Mouse (Mus musculus) forebrain, embryonic 14.5 days (tissue): ENCODE results near the gene Olfr678. TPM values are rescaled to one million over a fixed set of nuclear protein-coding genes. Genes with fewer than 3 reads are reported as not detected.
"Not testable (repeated sequence)": the region's sequence is repeated elsewhere in the genome, so short reads cannot be mapped to it uniquely, and the experiment has no call there.

ENCODE experiments used
- ATAC-seq: fragments of 200-750 bp; cut with Nextera tagmentation; 2 replicates; pipeline ENCODE4 v1.8.0; 2017; ENCODE audit warnings: mild to moderate bottlenecking, moderate library complexity
- DNase-seq: peaks from one replicate; pipeline ENCODE4 v3.0.0-alpha.2; 2015; ENCODE audit warnings: low spot score
- H3K27ac ChIP-seq: fragments of 300-500 bp; sonication (generic); 2 replicates; pipeline ENCODE4 v1.5.1; 2014; ENCODE audit warnings: low read depth, mild to moderate bottlenecking, control low read depth, low read length, moderate library complexity
- H3K27me3 ChIP-seq: fragments of 300-500 bp; sonication (generic); replicated peaks from 2 replicates; pipeline ENCODE4 v1.6.1; 2014; ENCODE audit warnings: low read length, control low read depth, mixed read lengths; ENCODE audit not compliant: control insufficient read depth, insufficient read depth
- H3K36me3 ChIP-seq: fragments of 300-500 bp; sonication (generic); 2 replicates; pipeline ENCODE4 v1.6.1; 2014; ENCODE audit warnings: low read length, control low read depth; ENCODE audit not compliant: control insufficient read depth, insufficient read depth
- H3K4me1 ChIP-seq: fragments of 300-500 bp; sonication (generic); 2 replicates; pipeline ENCODE4 v1.6.1; 2014; ENCODE audit warnings: antibody characterized with exemption, low read length, control low read depth; ENCODE audit not compliant: control insufficient read depth, insufficient read depth
- H3K4me2 ChIP-seq: fragments of 300-500 bp; sonication (generic); 2 replicates; pipeline ENCODE4 v1.6.1; 2014; ENCODE audit warnings: mild to moderate bottlenecking, control low read depth, low read length
- H3K4me3 ChIP-seq: fragments of 300-500 bp; sonication (generic); 2 replicates; pipeline ENCODE4 v1.5.1; 2014; ENCODE audit warnings: low read depth, low read length, control low read depth
- H3K9ac ChIP-seq: fragments of 300-500 bp; sonication (generic); 2 replicates; pipeline ENCODE4 v1.6.1; 2014; ENCODE audit warnings: mild to moderate bottlenecking, low read length, control low read depth, moderate library complexity
- H3K9me3 ChIP-seq: fragments of 300-500 bp; sonication (generic); replicated peaks from 2 replicates; pipeline ENCODE4 v1.6.1; 2016; ENCODE audit warnings: low read length, control low read depth, mixed read lengths; ENCODE audit not compliant: control insufficient read depth
- WGBS: fragments of 180-500 bp; shearing (Covaris S2); extraction: QIAGEN DNeasy Blood & Tissue Kit; methylation state at CpG from one replicate; pipeline ENCODE4 v1.1.7; 2014; 5-methylcytosine and 5-hydroxymethylcytosine counted together
- polyA plus RNA-seq: library from polyadenylated mRNA; unstranded; fragments of >200 nt; fragmentation: Nextera tagmentation; extraction: Ambion mirVana; gene quantifications from 2 replicates; pipeline ENCODE4 v1.2.1, GENCODE M21; 2014

The Olfr678 gene
- not detected in 2 replicates for polyA plus RNA-seq

GRCm38 (mm10) chr7:105064175-105064574, at the start of gene Olfr678:
Gene Olfr678, plus strand, starts transcription at chr7:105064475.
- Histone ChIP-seq H3K27me3 (no peaks in the 10 kb centered on the region), H3K4me1 (no peaks in the 10 kb centered on the region), H3K9ac (no peak within 1 kb of the TSS), H3K9me3 (no peaks in the 10 kb centered on the region), H3K4me3 (no peak within 1 kb of the TSS), H3K36me3 (no peaks in the 10 kb centered on the region), H3K27ac (no peak within 1 kb of the TSS), H3K4me2 (no peak within 1 kb of the TSS)
- DNase-seq (no peak), ATAC-seq (no peak)
- 89% methylated on average over 1 of the region's 1 CpGs for WGBS

- 56% methylated on average over 1 of the region's 1 CpGs for WGBS
- ATAC-seq, result no peak
- H3K4me3 ChIP-seq, result no peak overlapping the region
These were observed 41.7 kb upstream of the Olfr678 start for GRCm38 (mm10) chr7:105022530-105022929.

GRCm38 (mm10) chr7:105028360-105028759, 35.9 kb upstream of the Olfr678 start, which contains the start of gene Olfr675:
Gene Olfr675, minus strand, starts transcription at chr7:105028460.
- no peaks in the 10 kb centered on the region for H3K27me3 ChIP-seq
- H3K4me2 ChIP-seq, result no peak within 1 kb of the TSS
- no peaks in the 10 kb centered on the region for H3K36me3 ChIP-seq
- DNase-seq (no peak), ATAC-seq (no peak)
- no peaks in the 10 kb centered on the region for H3K9me3 ChIP-seq
- no peaks in the 10 kb centered on the region for H3K4me1 ChIP-seq
- no peak within 1 kb of the TSS for H3K27ac ChIP-seq
- 97% methylated on average over 1 of the region's 1 CpGs for WGBS
- H3K4me3 ChIP-seq, result no peak within 1 kb of the TSS
- no peak within 1 kb of the TSS for H3K9ac ChIP-seq

More at GRCm38 (mm10) chr7:105022530-105022929, 41.7 kb upstream of the Olfr678 start:
- Histone ChIP-seq H3K9ac (no peak overlapping the region), H3K9me3 (no peaks in the 10 kb centered on the region), H3K27ac (no peak overlapping the region), H3K4me2 (no peak overlapping the region), H3K27me3 (no peaks in the 10 kb centered on the region), H3K4me1 (no peaks in the 10 kb centered on the region), H3K36me3 (no peaks in the 10 kb centered on the region)
- peak; percentile 1 for DNase-seq

- Histone ChIP-seq H3K4me2 (no peak within 1 kb of the TSS), H3K9ac (no peak within 1 kb of the TSS), H3K4me1 (no peaks in the 10 kb centered on the region), H3K27ac (no peak within 1 kb of the TSS), H3K9me3 (no peaks in the 10 kb centered on the region), H3K4me3 (no peak within 1 kb of the TSS), H3K27me3 (no peaks in the 10 kb centered on the region), H3K36me3 (no peaks in the 10 kb centered on the region)
- no peak for ATAC-seq
- DNase-seq, result no peak
These were observed 31.9 kb upstream of the Olfr678 start, which contains the start of gene Olfr676 for GRCm38 (mm10) chr7:105032398-105032797. Gene Olfr676, plus strand, starts transcription at chr7:105032698.

- not testable (repeated sequence) for H3K36me3 ChIP-seq, ATAC-seq, H3K4me1 ChIP-seq, H3K4me2 ChIP-seq, H3K4me3 ChIP-seq, H3K9ac ChIP-seq, H3K9me3 ChIP-seq, H3K27me3 ChIP-seq, H3K27ac ChIP-seq, DNase-seq
- WGBS, result 61% methylated on average over 5 of the region's 5 CpGs
These were observed 30.4 kb upstream of the Olfr678 start for GRCm38 (mm10) chr7:105033836-105034235.

- no peak overlapping the region for H3K27ac ChIP-seq
- H3K4me1 ChIP-seq, result no peaks in the 10 kb centered on the region
- no peak overlapping the region for H3K9ac ChIP-seq
- no peak overlapping the region for H3K4me2 ChIP-seq
- H3K4me3 ChIP-seq, result no peak overlapping the region
- H3K27me3 ChIP-seq, result no peaks in the 10 kb centered on the region
- ATAC-seq, result no peak
- H3K36me3 ChIP-seq, result no peaks in the 10 kb centered on the region
- DNase-seq, result peak; percentile 1
- no peaks in the 10 kb centered on the region for H3K9me3 ChIP-seq
These were observed 5.3 kb upstream of the Olfr678 start for GRCm38 (mm10) chr7:105058951-105059350.

GRCm38 (mm10) chr7:105080905-105081304, 16.6 kb downstream of the Olfr678 start, which contains the start of gene Olfr679:
Gene Olfr679, plus strand, starts transcription at chr7:105081205.
- H3K9ac ChIP-seq, result no peak within 1 kb of the TSS
- no peak within 1 kb of the TSS for H3K27ac ChIP-seq
- no peaks in the 10 kb centered on the region for H3K9me3 ChIP-seq
- ATAC-seq, result no peak
- no peaks in the 10 kb centered on the region for H3K4me1 ChIP-seq
- 45% methylated on average over 1 of the region's 1 CpGs for WGBS
- H3K4me2 ChIP-seq, result no peak within 1 kb of the TSS
- DNase-seq, result no peak
- H3K27me3 ChIP-seq, result no peaks in the 10 kb centered on the region
- H3K4me3 ChIP-seq, result no peak within 1 kb of the TSS
- no peaks in the 10 kb centered on the region for H3K36me3 ChIP-seq

GRCm38 (mm10) chr7:105092717-105093116, 28.4 kb downstream of the Olfr678 start, which contains the start of gene Olfr680-ps1:
Gene Olfr680-ps1, minus strand, starts transcription at chr7:105092817.
- not testable (repeated sequence) for H3K4me2 ChIP-seq

GRCm38 (mm10) chr7:105116536-105116935, 52.3 kb downstream of the Olfr678 start, which contains the start of gene Olfr681:
Gene Olfr681, plus strand, starts transcription at chr7:105116836.
- no peak within 1 kb of the TSS for H3K4me2 ChIP-seq
- H3K27me3 ChIP-seq, result no peaks in the 10 kb centered on the region
- H3K9me3 ChIP-seq, result no peaks in the 10 kb centered on the region
- DNase-seq (no peak), ATAC-seq (no peak)
- no peak within 1 kb of the TSS for H3K27ac ChIP-seq
- H3K9ac ChIP-seq, result no peak within 1 kb of the TSS
- no peak within 1 kb of the TSS for H3K4me3 ChIP-seq
- H3K36me3 ChIP-seq, result no peaks in the 10 kb centered on the region
- H3K4me1 ChIP-seq, result no peaks in the 10 kb centered on the region

More at GRCm38 (mm10) chr7:105092717-105093116, 28.4 kb downstream of the Olfr678 start, which contains the start of gene Olfr680-ps1:
- DNase-seq, H3K9me3 ChIP-seq, H3K4me1 ChIP-seq, H3K27me3 ChIP-seq, H3K36me3 ChIP-seq, H3K9ac ChIP-seq, ATAC-seq, H3K4me3 ChIP-seq, H3K27ac ChIP-seq: not testable (repeated sequence)
